Mouse (Mus musculus) liver, embryonic 13.5 days (tissue): ENCODE results near the gene AW011738. TPM values are rescaled to one million over a fixed set of nuclear protein-coding genes. Genes with fewer than 3 reads are reported as not detected.

Source experiments
- ATAC-seq: fragments of 200-750 bp; cut with Nextera tagmentation; 2 replicates; pipeline ENCODE4 v1.8.0; 2017; ENCODE audit warnings: low read depth, mild to moderate bottlenecking, moderate number of reproducible peaks, moderate library complexity
- DNase-seq: peaks from one replicate; pipeline ENCODE4 v3.0.0; 2022
- H3K27ac ChIP-seq: fragments of 300-500 bp; sonication (generic); 2 replicates; pipeline ENCODE4 v1.5.1; 2015; ENCODE audit warnings: moderate library complexity, mild to moderate bottlenecking, inconsistent platforms
- H3K27me3 ChIP-seq: fragments of 300-500 bp; sonication (generic); 2 replicates; pipeline ENCODE4 v1.6.1; 2015; ENCODE audit warnings: mild to moderate bottlenecking, inconsistent platforms
- H3K36me3 ChIP-seq: fragments of 300-500 bp; sonication (generic); 2 replicates; pipeline ENCODE4 v1.6.1; 2015; ENCODE audit warnings: mild to moderate bottlenecking, inconsistent platforms
- H3K4me1 ChIP-seq: fragments of 300-500 bp; sonication (generic); replicated peaks from 2 replicates; pipeline ENCODE4 v1.6.1; 2015; ENCODE audit warnings: inconsistent platforms
- H3K4me2 ChIP-seq: fragments of 300-500 bp; sonication (generic); 2 replicates; pipeline ENCODE4 v1.6.1; 2015; ENCODE audit warnings: inconsistent platforms, mild to moderate bottlenecking, moderate library complexity
- H3K4me3 ChIP-seq: fragments of 300-500 bp; sonication (generic); replicated peaks from 2 replicates; pipeline ENCODE4 v1.5.1; 2015; ENCODE audit warnings: mild to moderate bottlenecking, inconsistent platforms
- H3K9ac ChIP-seq: fragments of 300-500 bp; sonication (generic); 2 replicates; pipeline ENCODE4 v1.6.1; 2015; ENCODE audit warnings: mild to moderate bottlenecking, inconsistent platforms
- H3K9me3 ChIP-seq: fragments of 300-500 bp; sonication (generic); replicated peaks from 2 replicates; pipeline ENCODE4 v1.6.1; 2016; ENCODE audit warnings: inconsistent platforms
- WGBS: fragments of 180-500 bp; shearing (Covaris S2); methylation state at CpG from one replicate; pipeline ENCODE4 v1.1.7; 2015; ENCODE audit not compliant: insufficient replicate concordance; 5-methylcytosine and 5-hydroxymethylcytosine counted together
- polyA plus RNA-seq: library from polyadenylated mRNA; unstranded; fragments of >200 nt; fragmentation: Nextera tagmentation; extraction: Ambion mirVana; gene quantifications from 2 replicates; pipeline ENCODE4 v1.2.1, GENCODE M21; 2015

AW011738 gene
- polyA plus RNA-seq, 1 experiment from 2014 or later, result 0.89 TPM

- WGBS, result 39% methylated on average over 10 of the region's 10 CpGs
- Histone ChIP-seq H3K9ac (peak within 1 kb of the TSS; percentile 39; the same call in 1 of the 2 replicates), H3K4me3 (peak within 1 kb of the TSS; percentile 16), H3K36me3 (no peaks in the 10 kb centered on the region), H3K27me3 (peaks cover 56% of the 10 kb centered on the region), H3K4me2 (peak within 1 kb of the TSS; percentile 42), H3K27ac (0 out of 2 replicates have a peak within 1 kb of the TSS, but pooled peaks have one; percentile 19), H3K9me3 (no peaks in the 10 kb centered on the region), H3K4me1 (peaks cover 77% of the 10 kb centered on the region)
- DNase-seq (no peak), ATAC-seq (no peak)
Measured at GRCm38 (mm10) chr4:156200623-156201475, 2.3 kb upstream of the AW011738 start, which contains the start of gene Isg15. Isg15 (minus strand) TSS chr4:156200818.

- Histone ChIP-seq H3K9ac (peak overlapping the region; percentile 72), H3K27me3 (peaks cover 56% of the 10 kb centered on the region), H3K27ac (peak overlapping the region; percentile 78), H3K4me3 (peak overlapping the region; percentile 62), H3K36me3 (no peaks in the 10 kb centered on the region), H3K4me1 (peaks cover 63% of the 10 kb centered on the region), H3K4me2 (peak overlapping the region; percentile 81), H3K9me3 (no peaks in the 10 kb centered on the region)
- ATAC-seq (peak; percentile 80), DNase-seq (peak; percentile 77)
- 13% methylated on average over 12 of the region's 12 CpGs for WGBS
Measured at GRCm38 (mm10) chr4:156202462-156202893, 626 bp upstream of the AW011738 start.

- DNase-seq (no peak), ATAC-seq (peak; percentile 23)
- Histone ChIP-seq H3K4me1 (peaks cover 55% of the 10 kb centered on the region), H3K27me3 (peaks cover 56% of the 10 kb centered on the region), H3K4me3 (peak overlapping the region; percentile 62), H3K4me2 (peak overlapping the region; percentile 81), H3K9me3 (no peaks in the 10 kb centered on the region), H3K27ac (peak overlapping the region; percentile 13; the same call in 1 of the 2 replicates), H3K9ac (peak overlapping the region; percentile 72), H3K36me3 (no peaks in the 10 kb centered on the region)
- under 1% methylated on average over 49 of the region's 49 CpGs for WGBS
Measured at GRCm38 (mm10) chr4:156203413-156204131, 468 bp downstream of the AW011738 start.

DNA sequence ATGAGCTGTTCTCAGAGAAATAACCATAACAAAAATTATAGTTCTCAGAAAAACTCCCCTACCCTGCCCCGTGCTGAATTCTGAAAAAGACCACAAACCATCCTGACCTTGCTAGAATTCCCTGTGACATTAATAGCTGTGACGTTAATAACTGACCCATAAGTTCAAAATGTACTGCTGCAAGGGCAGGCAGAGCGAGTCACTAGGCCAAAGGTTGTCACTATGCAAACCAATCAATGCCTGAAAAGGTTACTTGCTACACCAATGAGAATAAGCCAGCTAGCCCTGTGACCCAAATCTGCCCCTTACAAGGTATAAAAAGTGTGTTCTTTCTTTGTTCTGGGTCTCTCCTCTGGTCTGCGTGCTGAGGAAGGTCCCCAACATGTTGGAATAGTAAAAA, 5.8 kb downstream of the AW011738 start:
- H3K4me2 ChIP-seq, result no peak overlapping the region
- H3K36me3 ChIP-seq, result no peaks in the 10 kb centered on the region
- H3K4me3 ChIP-seq, result no peak overlapping the region
- 72% methylated on average over 4 of the region's 4 CpGs for WGBS
- no peaks in the 10 kb centered on the region for H3K9me3 ChIP-seq
- H3K27ac ChIP-seq, result no peak overlapping the region
- peaks cover 32% of the 10 kb centered on the region for H3K27me3 ChIP-seq
- ATAC-seq, result no peak
- no peak for DNase-seq
- H3K4me1 ChIP-seq, result peaks cover 10% of the 10 kb centered on the region
- H3K9ac ChIP-seq, result no peak overlapping the region

- Histone ChIP-seq H3K9ac (no peak overlapping the region), H3K27me3 (peaks cover 20% of the 10 kb centered on the region), H3K36me3 (no peaks in the 10 kb centered on the region), H3K9me3 (no peaks in the 10 kb centered on the region), H3K4me1 (no peaks in the 10 kb centered on the region), H3K27ac (no peak overlapping the region), H3K4me3 (no peak overlapping the region), H3K4me2 (no peak overlapping the region)
- no peak for DNase-seq
- WGBS, result 53% methylated on average over 13 of the region's 13 CpGs
- no peak for ATAC-seq
Measured at GRCm38 (mm10) chr4:156209963-156210635, 7.0 kb downstream of the AW011738 start.

DNA sequence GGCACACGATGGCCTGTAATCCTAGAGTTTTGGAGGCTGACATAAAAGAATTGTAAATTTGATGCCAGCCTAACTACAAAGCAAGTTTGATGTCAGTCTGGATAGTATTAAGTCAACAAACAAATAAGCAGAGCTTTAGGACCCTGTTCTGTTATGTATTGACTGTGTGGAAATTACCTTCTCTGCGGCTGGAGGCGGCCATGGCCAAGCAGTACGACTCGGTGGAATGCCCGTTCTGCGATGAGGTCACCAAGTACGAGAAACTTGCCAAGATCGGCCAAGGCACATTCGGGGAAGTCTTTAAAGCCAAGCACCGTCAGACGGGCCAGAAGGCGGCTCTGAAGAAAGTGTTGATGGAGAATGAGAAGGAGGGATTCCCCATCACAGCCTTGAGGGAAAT, 10.0 kb downstream of the AW011738 start:
- H3K4me2 ChIP-seq, result no peak overlapping the region
- 83% methylated on average over 13 of the region's 13 CpGs for WGBS
- ATAC-seq (no peak), DNase-seq (no peak)
- H3K36me3 ChIP-seq, result no peaks in the 10 kb centered on the region
- H3K9ac ChIP-seq, result no peak overlapping the region
- no peak overlapping the region for H3K27ac ChIP-seq
- H3K4me1 ChIP-seq, result no peaks in the 10 kb centered on the region
- peaks cover 5% of the 10 kb centered on the region for H3K27me3 ChIP-seq
- H3K4me3 ChIP-seq, result no peak overlapping the region
- no peaks in the 10 kb centered on the region for H3K9me3 ChIP-seq

GRCm38 (mm10) chr4:156215649-156216048, 12.5 kb downstream of the AW011738 start, which contains the start of gene Perm1:
Perm1 (plus strand) TSS chr4:156215868.
- 65% methylated on average over 4 of the region's 4 CpGs for WGBS
- no peaks in the 10 kb centered on the region for H3K36me3 ChIP-seq
- no peak within 1 kb of the TSS for H3K4me3 ChIP-seq
- H3K9ac ChIP-seq, result no peak within 1 kb of the TSS
- DNase-seq (no peak), ATAC-seq (no peak)
- H3K27me3 ChIP-seq, result peaks cover 8% of the 10 kb centered on the region
- no peaks in the 10 kb centered on the region for H3K4me1 ChIP-seq
- H3K27ac ChIP-seq, result no peak within 1 kb of the TSS
- H3K4me2 ChIP-seq, result no peak within 1 kb of the TSS
- H3K9me3 ChIP-seq, result no peaks in the 10 kb centered on the region

DNA sequence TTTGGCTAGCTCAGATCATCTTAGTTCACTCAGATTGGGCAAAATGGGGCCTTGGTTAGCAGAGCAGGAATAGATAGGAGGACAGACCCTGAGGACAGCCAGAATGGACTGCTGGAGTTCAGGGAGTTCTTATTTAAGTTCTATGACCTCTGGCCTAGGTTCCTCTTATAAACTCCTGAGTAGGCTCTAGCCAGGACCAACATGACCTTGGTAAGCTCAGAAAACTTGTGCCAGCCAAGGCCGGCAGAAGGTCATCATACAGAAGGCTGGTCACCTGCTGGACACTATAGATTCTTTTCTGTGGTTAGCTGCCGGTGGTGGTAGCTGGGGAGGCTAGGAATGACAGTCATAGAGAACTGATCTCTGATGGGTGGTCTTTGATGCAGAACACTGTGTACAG, 13.1 kb downstream of the AW011738 start:
- no peaks in the 10 kb centered on the region for H3K9me3 ChIP-seq
- H3K4me1 ChIP-seq, result no peaks in the 10 kb centered on the region
- ATAC-seq (no peak), DNase-seq (no peak)
- H3K27me3 ChIP-seq, result peaks cover 8% of the 10 kb centered on the region
- WGBS, result 65% methylated on average over 2 of the region's 2 CpGs
- H3K4me2 ChIP-seq, result no peak overlapping the region
- no peak overlapping the region for H3K27ac ChIP-seq
- H3K9ac ChIP-seq, result no peak overlapping the region
- H3K4me3 ChIP-seq, result no peak overlapping the region
- H3K36me3 ChIP-seq, result no peaks in the 10 kb centered on the region

GRCm38 (mm10) chr4:156217022-156217669, 14.0 kb downstream of the AW011738 start:
- peaks cover 8% of the 10 kb centered on the region for H3K27me3 ChIP-seq
- no peaks in the 10 kb centered on the region for H3K36me3 ChIP-seq
- no peak overlapping the region for H3K9ac ChIP-seq
- H3K4me2 ChIP-seq, result no peak overlapping the region
- 84% methylated on average over 16 of the region's 16 CpGs for WGBS
- H3K9me3 ChIP-seq, result no peaks in the 10 kb centered on the region
- no peak overlapping the region for H3K4me3 ChIP-seq
- no peak overlapping the region for H3K27ac ChIP-seq
- ATAC-seq (no peak), DNase-seq (no peak)
- H3K4me1 ChIP-seq, result no peaks in the 10 kb centered on the region

- no peak overlapping the region for H3K4me2 ChIP-seq
- no peaks in the 10 kb centered on the region for H3K36me3 ChIP-seq
- peaks cover 8% of the 10 kb centered on the region for H3K27me3 ChIP-seq
- H3K9me3 ChIP-seq, result no peaks in the 10 kb centered on the region
- DNase-seq, result no peak
- WGBS, result 77% methylated on average over 16 of the region's 16 CpGs
- no peak overlapping the region for H3K27ac ChIP-seq
- no peaks in the 10 kb centered on the region for H3K4me1 ChIP-seq
- H3K9ac ChIP-seq, result no peak overlapping the region
- H3K4me3 ChIP-seq, result no peak overlapping the region
- no peak for ATAC-seq
Measured at GRCm38 (mm10) chr4:156217838-156218237, 14.7 kb downstream of the AW011738 start.
